In the genomic region with DNA sequence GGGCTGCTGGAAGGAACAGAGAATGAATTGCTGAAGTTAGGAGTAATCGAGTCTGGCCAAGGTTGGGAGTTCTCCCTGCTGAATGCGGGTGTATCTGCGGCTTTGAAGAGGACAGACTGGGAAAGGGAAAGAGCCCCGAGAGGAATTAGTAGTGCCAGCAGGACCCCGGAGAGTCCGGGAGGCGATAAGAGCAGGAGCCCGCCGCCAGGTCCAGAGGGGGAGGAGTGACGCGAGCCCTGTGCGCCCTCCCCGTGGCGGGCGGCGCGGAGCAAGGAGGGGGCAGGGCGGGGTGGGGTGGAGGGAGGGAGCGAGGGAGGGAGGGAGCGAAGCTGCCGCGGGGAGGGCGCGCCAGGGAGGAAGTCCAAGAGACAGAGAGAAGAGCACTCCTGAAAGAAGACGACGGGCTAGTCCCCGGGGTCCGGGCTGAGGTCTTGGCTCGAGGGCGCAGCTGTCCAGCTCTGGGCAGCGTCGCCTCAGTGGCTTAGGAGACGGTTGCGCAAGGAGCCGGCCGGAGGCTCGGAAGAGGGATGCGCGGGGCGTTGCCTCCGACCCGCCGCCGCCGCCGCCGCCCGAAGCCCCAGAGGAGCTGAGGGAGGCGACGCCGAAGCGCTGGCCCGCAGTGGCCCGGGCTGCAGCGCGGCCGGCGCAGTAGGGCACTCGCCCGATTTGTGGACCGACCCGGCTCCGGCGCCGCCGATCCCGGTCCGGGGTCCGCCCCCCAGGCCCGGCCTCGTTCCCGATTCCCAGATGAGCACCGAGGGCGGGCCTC, we compare ENCODE assay signal across 8 mouse cellular contexts. TPM values are rescaled to one million over a fixed set of nuclear protein-coding genes. Genes with fewer than 3 reads are reported as not detected.
A peak's percentile ranks its signal among the peaks of the same experiment; 100 is the strongest.
DNase-seq lines count a peak whose midpoint lies in the region; ATAC-seq and TF ChIP-seq lines count a peak whose summit lies in the region.

TSS of gene Foxf2 (plus strand) at position 484 of the 769 bp plus-strand sequence.

- H3K27ac ChIP-seq in left cerebral cortex, adult 2 months = peak within 1 kb of the TSS; percentile 50
- H3K27ac ChIP-seq in embryonic facial prominence, embryonic 14.5 days (replicated peaks; ENCODE audit: low read depth, low read length) = peak within 1 kb of the TSS; percentile 84
- H3K27ac ChIP-seq in hindbrain, embryonic 12.5 days = peak within 1 kb of the TSS; percentile 35
- H3K27ac ChIP-seq in stomach, postnatal 0 days (replicated peaks) = peak within 1 kb of the TSS; percentile 93

- H3K4me3 ChIP-seq in left cerebral cortex, adult 2 months = peak within 1 kb of the TSS; percentile 43
- peak within 1 kb of the TSS; percentile 59 for H3K4me3 ChIP-seq in embryonic facial prominence, embryonic 14.5 days (ENCODE audit: low read depth, low read length)
- H3K4me3 ChIP-seq in hindbrain, embryonic 12.5 days = peak within 1 kb of the TSS; percentile 46
- peak within 1 kb of the TSS; percentile 67 for H3K4me3 ChIP-seq in stomach, postnatal 0 days (ENCODE audit: low read depth, low read length)

- under 1% methylated on average over 15 of the region's 74 CpGs for WGBS in embryonic facial prominence, embryonic 14.5 days
- WGBS in hindbrain, embryonic 12.5 days = under 1% methylated on average over 57 of the region's 74 CpGs
- 1% methylated on average over 56 of the region's 74 CpGs for WGBS in stomach, postnatal 0 days

- peaks cover 100% of the 10 kb centered on the region for H3K27me3 ChIP-seq in embryonic facial prominence, embryonic 14.5 days (replicated peaks; ENCODE audit: control insufficient read depth, insufficient read depth, low read length)
- peaks cover 100% of the 10 kb centered on the region for H3K27me3 ChIP-seq in hindbrain, embryonic 12.5 days
- peaks cover 10% of the 10 kb centered on the region; the same call in 1 of the 2 replicates for H3K27me3 ChIP-seq in stomach, postnatal 0 days (ENCODE audit: control insufficient read depth, insufficient read depth, low read length)

- DNase-seq in left cerebral cortex, adult 2 months (ENCODE audit: extremely low spot score in 1 of 2, low spot score in 2 of 2) = no peak
- no peak for DNase-seq in left cerebral cortex, postnatal 14 days (ENCODE audit: low spot score in 2 of 2)
- DNase-seq in embryonic facial prominence, embryonic 14.5 days (ENCODE audit: low spot score) = peak; percentile 50
- DNase-seq in lung, postnatal 10 days = peak; percentile 86
- peak; percentile 58 for DNase-seq in stomach, postnatal 0 days (ENCODE audit: low spot score)
- no peak for DNase-seq in thymus, postnatal 0 days (ENCODE audit: low spot score)
- DNase-seq in cerebellum, adult 11-12 months = no peak

- no peak for TF ChIP-seq EP300 in stomach, postnatal 0 days (optimal IDR thresholded peaks at IDR 0.05)

- peak within 1 kb of the TSS; percentile 95 for H3K4me2 ChIP-seq in embryonic facial prominence, embryonic 14.5 days (ENCODE audit: low read depth, low read length)
- peak within 1 kb of the TSS; percentile 72 for H3K4me2 ChIP-seq in hindbrain, embryonic 12.5 days (replicated peaks)
- H3K4me2 ChIP-seq in stomach, postnatal 0 days (replicated peaks; ENCODE audit: low read depth) = peak within 1 kb of the TSS; percentile 75

- intact Hi-C loops in left cerebral cortex, adult 2 months (cut with DNase I) = loop anchor here (5.0 kb wide), 1 partner anchor 177 kb away; no protein-coding TSS in a partner anchor
- intact Hi-C loops in left cerebral cortex, postnatal 14 days (cut with DNase I) = loop anchor here (5.0 kb wide), 1 partner anchor 182 kb away; the partner anchor contains the start of gene Foxc1

- peak within 1 kb of the TSS; percentile 77 for H3K9ac ChIP-seq in embryonic facial prominence, embryonic 14.5 days (ENCODE audit: low read depth, low read length)
- peak within 1 kb of the TSS; percentile 49 for H3K9ac ChIP-seq in hindbrain, embryonic 12.5 days
- peak within 1 kb of the TSS; percentile 84 for H3K9ac ChIP-seq in stomach, postnatal 0 days (ENCODE audit: low read length)

- TF ChIP-seq CTCF in left cerebral cortex, adult 2 months (IDR thresholded peaks at IDR 0.05) = no peak
- no peak for TF ChIP-seq CTCF in stomach, postnatal 0 days (IDR thresholded peaks at IDR 0.05; ENCODE audit: low read depth)

- H3K36me3 ChIP-seq in embryonic facial prominence, embryonic 14.5 days (ENCODE audit: control insufficient read depth, insufficient read depth, low read length) = no peaks in the 10 kb centered on the region
- H3K36me3 ChIP-seq in hindbrain, embryonic 12.5 days = no peaks in the 10 kb centered on the region
- no peaks in the 10 kb centered on the region for H3K36me3 ChIP-seq in stomach, postnatal 0 days (ENCODE audit: control insufficient read depth, insufficient read depth, low read length)

- H3K9me3 ChIP-seq in embryonic facial prominence, embryonic 14.5 days (ENCODE audit: control insufficient read depth, low read length) = no peaks in the 10 kb centered on the region
- H3K9me3 ChIP-seq in hindbrain, embryonic 12.5 days (replicated peaks) = no peaks in the 10 kb centered on the region
- no peaks in the 10 kb centered on the region for H3K9me3 ChIP-seq in stomach, postnatal 0 days (ENCODE audit: control insufficient read depth, low read length)

- peaks cover 10% of the 10 kb centered on the region; the same call in 1 of the 2 replicates for H3K4me1 ChIP-seq in embryonic facial prominence, embryonic 14.5 days (ENCODE audit: control insufficient read depth, insufficient read depth, low read length)
- H3K4me1 ChIP-seq in hindbrain, embryonic 12.5 days = peaks cover 38% of the 10 kb centered on the region
- no peaks in the 10 kb centered on the region for H3K4me1 ChIP-seq in stomach, postnatal 0 days (replicated peaks; ENCODE audit: control insufficient read depth, insufficient read depth)

- peak; percentile 42 for ATAC-seq in embryonic facial prominence, embryonic 14.5 days (ENCODE audit: low read depth)
- peak; percentile 47 for ATAC-seq in hindbrain, embryonic 12.5 days (ENCODE audit: low FRiP score)
- ATAC-seq in stomach, postnatal 0 days (ENCODE audit: low FRiP score, low TSS enrichment) = peak; percentile 58; the same call in 1 of the 2 replicates

RNA-seq across cellular contexts. Expression of gene Foxf2, which starts in this region (rescaled TPM):
- 1 to 10 TPM; 4.6 to 4.9 TPM for total RNA-seq in left cerebral cortex, adult 2 months (2021)
- total RNA-seq in left cerebral cortex, postnatal 14 days (2021) = 1 to 10 TPM; 7.8 to 9.8 TPM
- polyA plus RNA-seq in embryonic facial prominence, embryonic 14.5 days (2014; fragmentation: Nextera tagmentation; extraction: Ambion mirVana) = 5.1 and 5.3 TPM in 2 replicates
- 9.4 and 9.5 TPM in 2 replicates for polyA plus RNA-seq in hindbrain, embryonic 12.5 days (2016; fragmentation: Nextera tagmentation; extraction: Ambion mirVana)
- 10.0 and 12.5 TPM in 2 replicates for polyA plus RNA-seq in stomach, postnatal 0 days (2015; fragmentation: Nextera tagmentation; extraction: Ambion mirVana)
- polyA plus RNA-seq in thymus, postnatal 0 days (2015; fragmentation: Nextera tagmentation; extraction: Ambion mirVana) = not detected in 2 replicates

Comparison
In these comparisons a context has a peak if more than half of its experiments do, and no peak if none do; other contexts are left out.
1. DNase-seq: peak in embryonic facial prominence, embryonic 14.5 days (single experiment), lung, postnatal 10 days (single experiment) and stomach, postnatal 0 days (single experiment); none in left cerebral cortex, adult 2 months (0 of 2), left cerebral cortex, postnatal 14 days (0 of 2), thymus, postnatal 0 days (single experiment) and cerebellum, adult 11-12 months (single experiment).
2. H3K27ac ChIP-seq: peak in every context shown above with its lines; median percentile 93 in stomach, postnatal 0 days; 84 in embryonic facial prominence, embryonic 14.5 days; 50 in left cerebral cortex, adult 2 months; 35 in hindbrain, embryonic 12.5 days.
3. Peak in every context shown above with its lines, with median percentiles within 50 percentile points of each other: H3K4me3 ChIP-seq, ATAC-seq, H3K4me2 ChIP-seq and H3K9ac ChIP-seq.